Mouse (Mus musculus) layer of hippocampus, adult 9-10 months (tissue): ENCODE data around the gene Ppfibp1.

ENCODE experiments used
- DNase-seq: peaks from one replicate; pipeline ENCODE4 v3.0.0; 2022; ENCODE audit warnings: low spot score

Ppfibp1 gene

GRCm38 (mm10) chr6:146959908-146960680 is 71.8 kb downstream of the Ppfibp1 start:
- DNase-seq = no peak

- no peak for DNase-seq
Measured at GRCm38 (mm10) chr6:146960956-146961355, 72.7 kb downstream of the Ppfibp1 start.

- no peak for DNase-seq
Measured at GRCm38 (mm10) chr6:146961832-146962481, 73.7 kb downstream of the Ppfibp1 start.

- DNase-seq = no peak
Measured at GRCm38 (mm10) chr6:146963396-146964150, 75.3 kb downstream of the Ppfibp1 start.

- DNase-seq = no peak
Measured at GRCm38 (mm10) chr6:146965139-146965772, 77.0 kb downstream of the Ppfibp1 start.

GRCm38 (mm10) chr6:146966446-146967019 is 78.2 kb downstream of the Ppfibp1 start:
- DNase-seq = no peak

GRCm38 (mm10) chr6:146967836-146968235 is 79.5 kb downstream of the Ppfibp1 start:
- no peak for DNase-seq

GRCm38 (mm10) chr6:146970811-146971210 is 82.5 kb downstream of the Ppfibp1 start:
- DNase-seq = no peak

GRCm38 (mm10) chr6:146971366-146971765 is 83.1 kb downstream of the Ppfibp1 start:
- DNase-seq = no peak

GRCm38 (mm10) chr6:146972009-146972408 is 83.7 kb downstream of the Ppfibp1 start:
- DNase-seq = no peak

- no peak for DNase-seq
Measured at GRCm38 (mm10) chr6:146972740-146973139, 84.5 kb downstream of the Ppfibp1 start.

- DNase-seq = no peak
Measured at GRCm38 (mm10) chr6:146973406-146973805, 85.1 kb downstream of the Ppfibp1 start.

- no peak for DNase-seq
Measured at GRCm38 (mm10) chr6:146973830-146974229, 85.5 kb downstream of the Ppfibp1 start.

- DNase-seq = no peak
Measured at GRCm38 (mm10) chr6:146976446-146976845, 88.2 kb downstream of the Ppfibp1 start.

GRCm38 (mm10) chr6:146978691-146979114 is 90.4 kb downstream of the Ppfibp1 start:
- no peak for DNase-seq

- no peak for DNase-seq
Measured at GRCm38 (mm10) chr6:146979115-146979744, 90.9 kb downstream of the Ppfibp1 start.

GRCm38 (mm10) chr6:146979953-146980352 is 91.7 kb downstream of the Ppfibp1 start:
- no peak for DNase-seq

GRCm38 (mm10) chr6:146981249-146981835 is 93.1 kb downstream of the Ppfibp1 start:
- DNase-seq = no peak

GRCm38 (mm10) chr6:146984569-146984968 is 96.3 kb downstream of the Ppfibp1 start:
- DNase-seq = no peak

GRCm38 (mm10) chr6:146994236-146994635 is 105.9 kb downstream of the Ppfibp1 start:
- peak; percentile 51 for DNase-seq

- DNase-seq = no peak
Measured at GRCm38 (mm10) chr6:146995391-146995790, 107.1 kb downstream of the Ppfibp1 start.
